Mouse (Mus musculus) thymus, postnatal 4 days (tissue): ENCODE measurements around the gene Sult6b1.

ENCODE experiments used
- DNase-seq: peaks from one replicate; pipeline ENCODE4 v3.0.0; 2021

The Sult6b1 gene

DNA sequence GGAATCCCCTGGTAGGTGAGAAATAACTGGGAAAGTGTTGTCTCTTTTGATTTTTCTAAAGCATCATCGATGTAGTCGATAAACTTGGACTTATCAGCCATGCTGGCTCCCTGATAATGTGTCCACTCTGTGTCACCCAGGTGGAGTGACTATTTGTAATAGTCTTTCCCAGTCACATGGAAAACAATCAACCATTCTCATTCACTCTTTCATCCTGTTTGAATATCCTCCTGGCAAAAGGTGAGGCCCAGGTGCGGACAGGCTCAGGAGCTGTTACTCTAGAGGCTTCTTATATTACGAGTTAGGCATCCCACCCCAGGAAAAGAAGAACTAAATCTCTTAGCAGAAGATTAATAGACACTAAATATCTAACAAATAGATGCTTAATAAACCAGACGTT, at the start of gene Sult6b1:
Gene Sult6b1 (minus strand): TSS at position 101 of the 400 bp plus-strand sequence.
- no peak for DNase-seq

DNA sequence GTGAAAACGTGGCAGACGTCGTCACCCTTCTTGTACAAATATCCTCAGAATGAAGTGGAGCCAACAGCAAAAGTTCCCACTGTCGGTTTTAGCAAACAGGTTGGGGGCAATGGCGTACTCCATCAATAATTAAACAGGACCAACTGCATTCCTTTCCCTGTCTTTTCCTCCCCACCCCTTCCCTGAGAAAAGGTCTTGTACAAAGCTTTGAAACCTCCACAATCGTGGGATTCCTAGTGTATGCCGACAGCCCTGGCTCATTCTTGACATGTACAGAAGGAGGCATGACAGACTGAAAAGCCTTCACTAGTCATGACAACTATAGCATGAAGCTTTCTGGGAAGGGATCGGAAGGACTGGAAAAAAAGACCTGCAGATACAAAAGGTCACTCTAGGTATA, 46.4 kb upstream of the Sult6b1 start:
- no peak for DNase-seq

DNA sequence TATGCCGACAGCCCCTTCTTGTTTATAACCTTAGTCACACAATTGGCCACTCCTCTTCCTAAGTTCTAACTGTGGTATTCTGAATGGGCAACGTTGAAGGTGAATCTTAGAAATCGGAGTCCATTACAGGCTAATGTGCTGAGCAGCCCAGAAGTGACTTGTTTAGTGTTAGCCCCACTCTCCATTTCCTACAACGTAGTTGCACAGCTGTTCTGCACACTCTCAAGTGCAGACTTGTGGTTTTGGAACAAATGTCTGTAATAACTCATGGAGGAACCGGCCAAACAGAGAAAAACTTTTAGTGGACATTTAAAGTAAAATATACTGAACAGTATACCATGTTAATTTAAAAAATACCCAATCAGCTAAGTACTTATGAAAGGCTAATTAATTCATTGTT, 45.3 kb upstream of the Sult6b1 start:
- DNase-seq = no peak

DNA sequence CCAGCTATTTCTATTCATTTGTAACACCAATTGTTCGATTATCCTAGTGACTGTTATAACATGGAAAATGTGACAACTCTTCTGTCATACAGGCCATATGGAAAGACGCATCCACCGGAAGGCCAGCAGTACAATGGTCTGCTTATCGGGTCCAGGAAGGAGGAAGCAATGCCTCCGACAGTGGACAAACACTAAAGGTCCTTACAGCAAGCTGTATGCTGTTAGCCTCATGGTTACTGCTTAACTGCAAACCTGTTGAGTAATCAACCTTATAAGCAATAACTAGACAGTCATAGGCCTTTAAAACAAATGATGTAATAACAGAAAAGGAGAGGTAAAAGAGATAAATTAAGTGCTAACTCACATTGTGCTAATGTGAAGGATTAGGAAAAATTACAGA, 44.4 kb upstream of the Sult6b1 start:
- no peak for DNase-seq

DNA sequence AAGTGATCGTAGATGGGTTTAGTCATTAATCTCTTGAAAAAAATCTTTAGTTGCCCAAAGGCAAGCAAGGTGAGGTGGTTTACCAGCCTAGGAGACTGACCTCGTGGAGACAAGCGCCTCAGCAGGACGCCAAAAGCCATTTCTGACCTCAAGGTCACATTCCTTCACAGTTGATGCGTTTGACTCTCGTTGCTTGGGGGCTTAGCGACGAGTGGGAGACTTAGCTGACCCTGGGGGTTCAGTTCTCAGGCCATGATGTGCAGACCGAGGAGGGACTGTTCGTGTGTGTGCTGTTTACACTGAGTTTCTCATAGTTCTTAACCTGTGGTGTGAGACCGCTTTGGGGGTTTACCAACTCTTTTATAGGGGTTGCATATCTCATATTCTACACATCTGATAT, 35.8 kb upstream of the Sult6b1 start:
- DNase-seq = no peak

DNA sequence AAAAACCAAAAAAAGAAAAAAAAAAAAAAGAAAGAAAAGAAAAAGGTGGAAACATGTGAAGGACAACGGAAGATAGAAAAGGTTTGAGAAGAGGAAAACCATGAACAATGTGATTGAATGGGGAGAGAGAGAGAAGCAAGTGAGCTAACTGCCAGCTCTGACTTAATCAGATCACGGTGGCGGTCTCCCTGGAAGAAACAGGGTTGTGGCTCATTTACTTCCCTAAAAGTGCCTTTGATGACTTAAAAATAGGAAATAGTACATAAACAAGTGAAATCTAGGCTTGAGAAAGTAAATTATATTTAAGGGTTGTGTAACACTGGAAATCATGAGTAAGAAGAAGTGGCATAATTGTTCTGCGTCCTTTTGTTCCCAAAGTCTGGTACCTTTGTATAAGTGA, 32.1 kb upstream of the Sult6b1 start:
- DNase-seq = no peak

DNA sequence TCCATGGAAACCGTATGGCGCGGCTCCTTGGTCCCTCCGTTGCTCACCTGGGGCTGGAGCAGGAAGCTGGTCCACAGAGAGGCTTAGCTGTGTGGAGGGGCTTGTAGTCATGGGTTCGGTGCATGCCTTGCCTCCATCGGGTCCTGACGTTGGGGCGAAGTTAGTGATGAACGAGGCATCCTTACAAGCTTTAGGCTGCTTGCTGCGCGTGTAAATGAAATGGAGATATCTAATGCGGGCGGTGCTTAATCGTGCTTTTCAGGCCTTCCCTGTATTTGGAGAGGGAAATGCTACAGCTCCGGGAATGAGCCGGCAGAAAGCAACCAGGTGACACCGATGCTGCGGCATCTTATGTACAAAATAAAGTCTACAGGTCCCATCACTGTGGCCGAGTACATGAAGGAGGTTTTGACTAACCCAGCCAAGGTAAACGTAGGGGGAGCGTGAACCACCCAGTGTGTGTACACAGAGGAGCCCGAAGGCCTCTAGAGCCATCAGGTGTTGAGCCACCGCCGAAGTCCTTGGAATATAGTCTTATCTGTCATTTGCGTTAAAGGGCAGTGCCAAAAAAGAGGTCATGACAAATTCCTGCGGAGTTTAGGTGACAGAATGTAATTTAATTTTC, 30.5 kb upstream of the Sult6b1 start:
- DNase-seq = no peak

DNA sequence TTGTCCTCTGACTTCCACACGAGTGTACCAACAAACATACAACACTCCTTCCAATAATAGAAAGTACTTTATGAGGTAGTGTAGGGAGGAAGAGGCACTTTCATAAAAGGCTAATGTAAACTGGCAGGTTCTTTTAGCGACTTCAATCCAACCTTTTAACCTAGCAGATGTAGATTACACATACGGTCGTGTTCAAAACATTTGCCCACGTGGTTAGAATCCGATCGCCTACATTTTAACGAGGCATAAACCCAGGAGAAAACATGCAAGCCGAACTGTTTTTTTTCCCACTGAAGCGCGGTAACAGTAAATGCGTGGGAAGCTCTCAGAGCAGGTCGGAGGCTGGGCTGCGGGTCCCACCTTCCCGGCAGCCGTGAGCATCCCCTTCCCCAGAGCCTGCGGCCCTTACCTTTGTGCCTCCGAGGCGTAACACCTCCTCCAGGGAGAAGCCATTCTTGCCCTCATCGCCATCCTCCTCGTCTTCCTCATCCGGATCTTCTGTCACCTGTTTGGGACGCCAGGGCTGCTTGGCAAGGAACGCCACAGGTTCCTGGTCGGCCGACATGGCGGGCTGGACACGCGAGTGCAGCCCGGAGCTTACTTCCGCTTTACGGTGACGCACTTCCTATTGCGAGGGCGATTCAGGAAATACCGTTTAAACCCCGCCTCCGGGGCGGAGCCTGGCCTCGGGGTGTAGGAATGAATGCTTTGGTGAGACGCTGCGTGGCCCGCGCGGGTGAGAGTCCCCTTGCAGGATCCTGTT, 29.9 kb upstream of the Sult6b1 start, which contains the start of the genes Cebpz and Ndufaf7:
Gene Cebpz (minus strand): TSS at position 601 of the 763 bp plus-strand sequence.
Gene Ndufaf7 (plus strand): TSS at position 671 of the 763 bp plus-strand sequence.
- peak; percentile 98 for DNase-seq

DNA sequence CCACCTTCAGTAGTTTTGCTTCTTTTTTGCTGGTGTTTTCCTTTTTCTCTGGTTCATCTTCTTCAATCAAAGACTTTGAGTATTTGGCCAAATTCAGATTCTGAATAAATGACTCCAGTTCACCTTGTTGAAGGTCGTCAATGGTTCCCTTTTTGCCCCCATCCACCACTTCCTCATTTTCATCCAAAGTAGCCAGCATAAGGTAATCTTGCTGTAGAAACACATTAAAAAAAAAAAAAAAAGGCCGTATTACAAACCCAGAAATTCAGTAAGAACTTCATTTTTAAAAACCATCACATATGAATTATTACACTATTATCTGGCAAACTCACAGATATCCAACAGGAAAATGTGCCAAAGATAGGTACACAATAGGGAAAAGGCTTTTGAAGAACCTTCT, 29.1 kb upstream of the Sult6b1 start:
- DNase-seq = no peak

DNA sequence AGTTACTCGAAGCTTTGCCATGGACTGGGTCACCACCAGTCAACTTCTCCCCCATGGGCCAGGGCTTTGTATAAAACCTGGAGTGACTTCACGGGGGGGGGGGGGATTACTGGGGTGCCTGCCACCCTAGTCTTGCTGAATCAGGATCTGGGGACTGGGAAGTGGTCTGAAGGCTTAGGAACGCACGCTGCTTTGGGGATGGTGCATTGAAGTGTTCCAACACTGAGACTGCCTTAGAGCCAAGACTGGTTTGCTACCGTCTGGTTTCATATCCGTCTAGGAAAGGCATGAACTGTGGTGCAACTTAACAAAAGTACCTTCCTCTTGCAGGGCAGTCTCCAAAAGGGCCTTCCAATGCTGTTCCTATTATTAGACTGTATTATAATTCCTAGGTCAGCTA, 10.9 kb upstream of the Sult6b1 start:
- no peak for DNase-seq

DNA sequence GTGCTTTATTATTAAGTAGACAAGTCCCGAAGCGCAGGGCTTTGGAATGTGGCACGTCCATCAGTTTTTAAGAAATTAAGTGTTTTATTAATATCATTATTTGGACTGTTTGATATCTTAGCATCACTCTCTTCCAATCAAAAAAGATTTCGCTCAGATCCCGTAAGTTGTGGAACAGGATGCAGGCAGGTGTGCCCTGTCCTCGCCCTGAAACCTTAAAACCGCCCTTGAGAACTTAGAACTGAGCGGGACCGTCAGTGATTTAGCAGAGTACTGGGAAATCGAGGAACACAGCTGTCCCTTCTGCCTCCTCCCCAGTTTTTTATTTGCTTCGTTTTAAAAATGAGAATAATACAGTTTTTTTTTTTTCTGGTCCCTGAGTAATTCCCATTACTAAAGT, 10.1 kb upstream of the Sult6b1 start:
- no peak for DNase-seq

DNA sequence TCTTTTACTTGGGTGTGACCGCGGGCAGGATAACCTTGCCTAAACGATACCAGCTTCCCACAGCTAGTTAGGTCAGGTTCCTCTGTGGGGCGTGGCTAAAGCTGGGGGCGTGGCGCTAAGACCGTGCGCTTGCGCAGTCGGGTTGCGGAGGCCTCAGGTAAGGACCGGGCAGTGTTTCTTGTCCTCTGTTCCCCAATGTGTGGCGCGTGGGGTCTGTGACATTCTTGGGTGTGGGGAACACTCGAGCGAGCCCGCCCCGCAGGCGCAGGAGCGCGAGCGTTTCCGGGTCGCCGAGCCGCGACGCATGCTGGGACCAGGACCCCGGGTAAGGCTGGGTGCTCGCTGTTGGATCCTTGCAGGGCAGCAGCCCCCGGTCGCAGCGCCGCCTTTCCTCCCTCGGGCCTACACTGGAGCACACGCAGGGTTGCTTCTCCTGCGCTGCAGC, 9.6 kb upstream of the Sult6b1 start, which contains the start of gene Cebpzos:
Gene Cebpzos (plus strand): TSS at position 132 of the 445 bp plus-strand sequence.
- DNase-seq = peak; percentile 92

DNA sequence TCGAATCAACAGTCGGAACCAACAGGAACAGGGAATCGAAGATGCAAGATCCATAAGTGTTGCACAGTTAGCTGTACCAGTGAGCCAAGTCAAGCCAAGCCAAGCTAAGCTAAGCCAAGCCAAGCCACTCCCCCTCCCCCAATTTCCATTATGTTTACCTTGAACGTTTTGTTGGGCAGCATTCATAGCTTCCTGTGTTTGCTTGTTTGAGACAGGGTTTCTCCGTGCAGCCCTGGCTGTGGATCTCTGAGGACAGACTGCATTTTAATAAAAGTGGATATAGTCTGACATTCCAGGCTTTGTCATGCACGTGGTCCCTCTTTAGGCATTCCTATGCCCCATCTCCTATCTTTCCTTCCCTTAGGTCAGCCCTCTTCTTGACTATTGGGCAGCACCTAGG, 9.0 kb upstream of the Sult6b1 start:
- no peak for DNase-seq

DNA sequence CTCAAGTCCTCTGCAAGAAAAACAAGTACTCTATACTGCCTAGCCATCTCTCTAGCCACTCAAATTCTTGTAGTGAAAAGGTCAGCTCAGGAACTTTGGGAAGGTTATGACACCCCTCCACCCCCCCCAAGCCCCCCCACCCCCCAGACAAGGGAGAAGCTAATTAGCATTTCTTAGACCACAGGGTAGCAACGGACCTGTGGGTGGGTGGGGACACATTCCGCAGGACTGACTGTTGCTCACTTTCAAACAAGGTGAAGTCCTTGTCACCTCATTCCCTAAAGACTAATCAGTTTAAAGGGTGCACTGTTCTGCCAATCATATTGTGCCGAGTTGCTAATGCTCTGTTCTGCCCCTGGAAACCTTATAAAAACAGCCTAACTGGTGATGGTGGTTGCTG, 7.1 kb upstream of the Sult6b1 start:
- DNase-seq = no peak

DNA sequence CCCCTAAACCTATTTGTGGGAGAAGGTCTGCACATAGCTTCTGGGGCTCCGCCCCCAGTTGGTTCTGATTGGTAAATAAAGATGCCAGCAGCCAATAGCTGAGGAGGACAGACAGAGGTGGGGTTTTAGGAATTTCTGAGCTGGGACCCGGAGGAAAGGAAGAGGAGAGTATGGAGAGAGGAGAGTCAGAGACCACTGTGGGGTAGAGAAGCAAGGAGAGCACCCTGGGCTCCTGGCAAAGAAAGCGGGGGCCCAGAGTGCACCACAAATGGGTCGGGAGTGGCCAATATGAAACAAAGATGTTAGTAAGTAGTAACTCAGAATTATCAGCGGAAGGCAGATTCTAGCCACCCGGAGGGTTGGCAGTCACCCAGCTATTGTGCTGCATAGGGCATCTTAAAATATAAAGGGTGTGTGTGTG, 6.1 kb upstream of the Sult6b1 start:
- peak; percentile 54 for DNase-seq

DNA sequence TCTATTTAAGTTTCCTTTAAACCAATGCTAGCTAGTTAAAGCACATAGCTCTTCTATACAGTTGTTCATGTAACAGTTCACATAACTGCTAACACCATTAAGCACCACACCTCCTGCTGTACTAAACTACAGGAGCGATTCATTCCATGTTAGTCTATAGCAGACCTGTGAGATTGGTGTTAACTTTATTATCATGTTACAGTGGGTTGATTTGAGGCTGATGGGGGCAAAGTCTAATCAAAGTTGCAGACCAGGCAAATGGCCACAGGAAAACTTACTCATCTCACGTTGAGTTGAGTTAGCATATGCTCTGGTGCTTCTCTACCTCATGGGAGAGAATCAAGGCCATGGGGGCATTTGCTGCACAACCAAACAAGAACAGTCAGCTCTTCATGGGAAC, 2.6 kb upstream of the Sult6b1 start:
- no peak for DNase-seq

DNA sequence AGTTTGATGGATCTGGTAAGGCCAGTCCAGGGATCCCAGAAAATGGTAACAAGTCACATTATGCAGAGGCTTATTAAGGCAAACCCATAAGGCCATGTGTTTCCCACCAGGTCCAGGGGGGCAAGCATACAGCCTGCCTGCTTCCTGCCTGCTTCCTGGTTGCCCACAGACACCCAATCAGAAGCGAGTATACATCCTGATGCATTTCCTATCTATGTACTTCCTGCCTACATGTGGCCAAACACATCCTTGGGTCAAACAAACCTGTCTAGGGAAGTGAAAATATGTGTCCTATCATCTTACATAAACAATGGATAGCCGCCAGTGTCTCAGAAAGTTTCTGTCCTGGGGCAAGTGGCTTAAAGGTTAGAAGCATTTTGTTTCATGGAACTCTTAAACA, 3.6 kb downstream of the Sult6b1 start:
- DNase-seq = no peak

DNA sequence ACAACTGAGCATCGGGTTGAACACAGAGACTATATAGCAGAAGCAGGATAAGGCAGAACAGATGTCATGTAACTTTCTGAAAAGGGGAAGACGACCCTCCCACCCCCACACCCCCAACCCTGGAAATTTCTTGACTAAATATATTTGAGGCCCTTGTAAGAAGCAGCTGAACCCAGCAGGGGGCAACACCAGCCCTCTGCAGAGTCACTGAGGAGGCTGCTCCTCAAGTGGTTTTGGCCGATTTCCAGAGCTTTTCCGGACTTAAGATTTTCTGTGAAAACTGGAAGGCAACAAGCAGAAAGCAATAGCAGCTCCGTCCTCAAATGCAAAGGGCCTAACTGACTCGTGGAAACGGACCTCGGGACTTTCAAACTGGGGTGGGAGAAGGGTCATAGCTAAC, 11.4 kb downstream of the Sult6b1 start:
- DNase-seq = peak; percentile 47

DNA sequence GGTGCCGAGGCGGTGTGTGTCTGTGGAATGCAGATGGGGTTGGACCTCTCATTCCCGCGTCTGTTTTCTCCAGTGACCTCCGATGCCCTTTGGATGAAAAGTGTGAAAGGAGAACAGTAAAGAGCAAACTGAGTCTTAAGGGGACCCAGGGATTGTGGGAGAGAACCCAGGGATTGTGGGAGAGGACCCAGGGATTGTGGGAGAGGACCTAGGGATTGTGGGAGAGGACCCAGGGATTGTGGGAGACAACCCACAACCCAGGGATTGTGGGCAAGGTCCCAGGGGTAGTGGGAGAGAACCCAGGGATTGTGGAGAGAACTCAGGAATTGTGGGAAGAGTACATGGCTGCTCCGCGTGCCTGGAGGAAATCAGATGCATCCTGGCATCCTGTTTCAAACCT, 11.8 kb downstream of the Sult6b1 start:
- DNase-seq = no peak

DNA sequence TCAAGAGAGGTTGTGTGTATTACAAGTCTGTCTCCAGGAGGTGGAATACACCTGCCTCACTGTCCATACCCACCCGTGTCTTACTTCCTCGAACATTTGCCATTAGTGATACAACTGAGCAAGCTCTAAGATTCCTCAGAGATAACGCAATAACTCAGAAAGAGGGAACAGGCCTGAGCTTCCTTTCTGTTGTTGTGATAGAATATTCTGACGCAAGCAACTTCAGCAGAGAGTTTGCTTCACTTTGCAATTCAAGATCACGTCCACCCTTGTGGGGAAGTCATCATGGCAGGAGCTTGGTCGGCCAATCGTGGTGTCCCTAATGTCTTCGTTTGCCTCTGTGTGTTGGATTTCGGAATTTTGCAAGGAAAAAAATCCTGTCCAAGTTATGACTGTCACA, 15.8 kb downstream of the Sult6b1 start:
- no peak for DNase-seq

DNA sequence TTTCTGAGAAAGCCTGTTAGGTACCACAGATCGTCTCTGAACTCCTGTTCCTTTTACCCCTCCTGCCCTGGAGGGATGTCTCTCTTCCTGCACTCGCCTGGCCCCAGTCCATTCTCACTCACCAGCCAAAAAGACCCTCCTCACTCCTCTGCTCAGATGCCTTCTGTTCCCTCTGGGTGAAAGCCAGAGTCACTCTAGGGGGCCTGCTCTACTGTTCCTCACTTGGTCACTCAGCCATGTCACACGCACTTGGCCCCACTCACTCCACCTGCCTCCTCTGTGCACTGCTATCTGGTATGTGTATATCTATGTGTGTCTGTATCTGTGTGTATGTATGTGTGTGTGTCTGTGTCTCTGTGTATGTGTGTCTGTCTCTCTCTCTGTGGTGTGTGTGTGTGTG, 17.6 kb downstream of the Sult6b1 start:
- DNase-seq = no peak

DNA sequence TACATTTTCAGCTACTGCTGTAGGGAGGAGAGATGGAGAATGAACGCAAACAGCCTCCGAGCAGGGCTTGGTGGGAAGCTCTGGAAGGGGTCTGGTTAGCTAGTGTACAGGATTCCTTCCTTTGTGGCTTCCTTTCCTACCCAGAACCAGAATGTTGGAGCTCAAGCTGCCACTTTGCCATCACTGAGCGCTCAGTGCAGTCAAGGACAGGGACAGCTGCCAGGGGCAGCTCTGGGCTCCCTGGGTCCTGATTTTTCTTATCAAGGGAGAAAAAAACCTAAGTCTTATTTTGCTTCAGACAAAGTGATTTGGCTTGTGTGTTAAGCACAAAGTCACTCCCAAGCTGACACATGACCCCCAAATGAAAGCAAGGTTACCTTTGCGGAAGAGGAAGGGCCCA, 18.2 kb downstream of the Sult6b1 start:
- no peak for DNase-seq

DNA sequence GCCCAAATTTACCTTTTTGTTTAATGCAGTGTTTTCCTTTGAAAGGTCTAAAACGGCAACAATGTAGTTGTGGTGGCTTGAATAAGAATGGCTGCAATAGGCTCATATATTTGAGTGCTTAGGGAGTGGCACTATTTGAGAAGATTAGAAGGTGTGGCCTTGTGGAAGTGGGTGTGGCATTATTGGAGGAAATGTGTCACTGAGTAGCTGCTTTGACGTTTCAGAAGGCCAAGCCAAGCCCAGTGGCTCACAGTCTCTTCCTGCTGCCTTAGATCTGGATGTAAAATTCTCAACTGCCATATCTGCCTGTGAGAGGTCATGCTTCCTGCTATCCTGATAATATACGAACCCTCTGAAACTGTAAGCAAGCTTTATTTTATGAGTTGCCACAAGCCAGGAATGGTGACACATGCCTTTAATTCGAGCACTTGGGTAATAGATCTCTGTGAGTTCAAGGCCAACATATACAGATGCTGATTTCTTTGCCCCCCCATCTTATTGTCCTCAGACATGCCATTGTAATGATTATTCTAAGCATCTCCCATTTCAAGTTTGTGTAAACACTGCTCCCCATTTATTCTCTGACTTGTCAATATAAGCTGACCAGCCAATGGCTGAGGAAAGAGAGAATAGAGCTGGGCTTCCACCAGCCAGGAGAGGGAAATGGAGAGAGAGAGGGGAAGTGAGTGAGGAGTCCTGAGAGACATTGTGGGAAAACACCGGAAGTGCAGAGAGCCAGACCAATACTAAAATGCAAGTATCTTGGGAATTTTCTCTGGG, 21.3 kb downstream of the Sult6b1 start:
- DNase-seq = no peak

DNA sequence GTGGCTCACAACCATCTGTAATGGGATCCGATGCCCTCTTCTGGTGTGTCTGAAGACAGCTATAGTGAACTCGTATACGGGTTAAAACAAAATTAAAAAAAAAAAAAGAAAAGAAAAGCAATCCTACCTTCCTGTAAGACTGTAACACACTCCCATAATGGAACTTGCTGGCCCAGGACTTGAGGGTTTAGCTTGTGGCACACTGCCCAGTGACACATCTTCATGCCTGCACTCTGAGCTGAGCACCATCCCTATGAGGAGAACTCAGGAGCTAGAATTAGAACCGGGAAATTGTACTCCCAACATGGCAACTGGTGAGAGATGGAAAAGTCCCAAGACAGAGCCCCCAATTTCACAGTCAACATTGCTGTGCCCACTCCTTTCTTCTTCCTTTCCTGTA, 23.5 kb downstream of the Sult6b1 start:
- no peak for DNase-seq
